Mouse (Mus musculus): ENCODE results near the gene Cdh4. TPM values are rescaled to one million over a fixed set of nuclear protein-coding genes. Genes with fewer than 3 reads are reported as not detected.

The Cdh4 gene
- polyA plus RNA-seq, 1 experiment from 2014 or later = 66.6 TPM

GRCm38 (mm10) chr2:179865097-179865496 lies 422.9 kb downstream of the Cdh4 start:
- Histone ChIP-seq H3K9me3 (no peaks in the 10 kb centered on the region), H3K27ac (replicated peaks) (no peak overlapping the region), H3K4me2 (replicated peaks) (no peak overlapping the region), H3K9ac (replicated peaks) (no peak overlapping the region), H3K27me3 (no peaks in the 10 kb centered on the region), H3K4me1 (peaks cover 14% of the 10 kb centered on the region), H3K36me3 (no peaks in the 10 kb centered on the region), H3K4me3 (no peak overlapping the region)
- ATAC-seq (replicated peaks) = no peak
- WGBS = 80% methylated on average over 5 of the region's 5 CpGs

- WGBS = 71% methylated on average over 3 of the region's 3 CpGs
- no peak overlapping the region for H3K27ac ChIP-seq (replicated peaks)
Measured at GRCm38 (mm10) chr2:179867669-179868068, 425.4 kb downstream of the Cdh4 start.

GRCm38 (mm10) chr2:179869871-179870270 lies 427.6 kb downstream of the Cdh4 start:
- Histone ChIP-seq H3K9me3 (no peaks in the 10 kb centered on the region), H3K27ac (replicated peaks) (peak overlapping the region; percentile 65), H3K4me1 (peaks cover 12% of the 10 kb centered on the region), H3K36me3 (no peaks in the 10 kb centered on the region), H3K4me3 (no peak overlapping the region), H3K9ac (replicated peaks) (no peak overlapping the region), H3K27me3 (no peaks in the 10 kb centered on the region), H3K4me2 (replicated peaks) (no peak overlapping the region)
- 7% methylated on average over 2 of the region's 2 CpGs for WGBS
- peak; percentile 88 for ATAC-seq (replicated peaks)

More at GRCm38 (mm10) chr2:179867669-179868068, 425.4 kb downstream of the Cdh4 start:
- ATAC-seq (replicated peaks) = no peak
- no peaks in the 10 kb centered on the region for H3K27me3 ChIP-seq
- no peaks in the 10 kb centered on the region for H3K36me3 ChIP-seq
- H3K4me3 ChIP-seq = no peak overlapping the region
- H3K9ac ChIP-seq (replicated peaks) = no peak overlapping the region
- H3K9me3 ChIP-seq = no peaks in the 10 kb centered on the region
- no peak overlapping the region for H3K4me2 ChIP-seq (replicated peaks)
- H3K4me1 ChIP-seq = peaks cover 15% of the 10 kb centered on the region

- ATAC-seq (replicated peaks) = no peak
Measured at GRCm38 (mm10) chr2:179872724-179873123, 430.5 kb downstream of the Cdh4 start.

GRCm38 (mm10) chr2:179873315-179873714 lies 431.1 kb downstream of the Cdh4 start:
- Histone ChIP-seq H3K36me3 (no peaks in the 10 kb centered on the region), H3K9ac (replicated peaks) (no peak overlapping the region), H3K9me3 (no peaks in the 10 kb centered on the region), H3K4me1 (peaks cover 19% of the 10 kb centered on the region), H3K27ac (replicated peaks) (no peak overlapping the region), H3K27me3 (no peaks in the 10 kb centered on the region), H3K4me3 (no peak overlapping the region), H3K4me2 (replicated peaks) (no peak overlapping the region)
- no peak for ATAC-seq (replicated peaks)
- 51% methylated on average over 5 of the region's 5 CpGs for WGBS

More at GRCm38 (mm10) chr2:179872724-179873123, 430.5 kb downstream of the Cdh4 start:
- Histone ChIP-seq H3K4me1 (peaks cover 16% of the 10 kb centered on the region), H3K9ac (replicated peaks) (no peak overlapping the region), H3K27ac (replicated peaks) (no peak overlapping the region), H3K4me2 (replicated peaks) (no peak overlapping the region), H3K4me3 (no peak overlapping the region), H3K9me3 (no peaks in the 10 kb centered on the region), H3K27me3 (no peaks in the 10 kb centered on the region), H3K36me3 (no peaks in the 10 kb centered on the region)
- WGBS = 64% methylated on average over 5 of the region's 5 CpGs

- H3K36me3 ChIP-seq = no peaks in the 10 kb centered on the region
- H3K27me3 ChIP-seq = no peaks in the 10 kb centered on the region
- peak; percentile 64 for ATAC-seq (replicated peaks)
- H3K4me2 ChIP-seq (replicated peaks) = no peak overlapping the region
- no peak overlapping the region for H3K9ac ChIP-seq (replicated peaks)
- H3K4me3 ChIP-seq = no peak overlapping the region
- 12% methylated on average over 3 of the region's 3 CpGs for WGBS
- no peak overlapping the region for H3K27ac ChIP-seq (replicated peaks)
- peaks cover 8% of the 10 kb centered on the region for H3K4me1 ChIP-seq
- H3K9me3 ChIP-seq = no peaks in the 10 kb centered on the region
Measured at GRCm38 (mm10) chr2:179875147-179875546, 432.9 kb downstream of the Cdh4 start.

- H3K36me3 ChIP-seq = no peaks in the 10 kb centered on the region
- no peak overlapping the region for H3K27ac ChIP-seq (replicated peaks)
- H3K27me3 ChIP-seq = no peaks in the 10 kb centered on the region
- ATAC-seq (replicated peaks) = no peak
- no peaks in the 10 kb centered on the region for H3K9me3 ChIP-seq
- peaks cover 7% of the 10 kb centered on the region for H3K4me1 ChIP-seq
- no peak overlapping the region for H3K4me3 ChIP-seq
- H3K4me2 ChIP-seq (replicated peaks) = no peak overlapping the region
- no peak overlapping the region for H3K9ac ChIP-seq (replicated peaks)
- WGBS = 42% methylated on average over 9 of the region's 9 CpGs
Measured at GRCm38 (mm10) chr2:179877551-179878215, 435.5 kb downstream of the Cdh4 start.

GRCm38 (mm10) chr2:179884561-179884960 lies 442.3 kb downstream of the Cdh4 start:
- H3K4me2 ChIP-seq (replicated peaks) = no peak overlapping the region
- no peak overlapping the region for H3K27ac ChIP-seq (replicated peaks)
- peaks cover 5% of the 10 kb centered on the region for H3K36me3 ChIP-seq
- H3K9ac ChIP-seq (replicated peaks) = no peak overlapping the region
- no peak for ATAC-seq (replicated peaks)
- no peak overlapping the region for H3K4me3 ChIP-seq
- H3K4me1 ChIP-seq = no peaks in the 10 kb centered on the region
- 61% methylated on average over 7 of the region's 7 CpGs for WGBS
- H3K27me3 ChIP-seq = no peaks in the 10 kb centered on the region
- H3K9me3 ChIP-seq = no peaks in the 10 kb centered on the region

GRCm38 (mm10) chr2:179891048-179891447 lies 448.8 kb downstream of the Cdh4 start:
- Histone ChIP-seq H3K27me3 (no peaks in the 10 kb centered on the region), H3K36me3 (peaks cover 10% of the 10 kb centered on the region), H3K9ac (replicated peaks) (no peak overlapping the region), H3K4me3 (no peak overlapping the region), H3K27ac (replicated peaks) (no peak overlapping the region), H3K4me2 (replicated peaks) (no peak overlapping the region), H3K9me3 (no peaks in the 10 kb centered on the region), H3K4me1 (no peaks in the 10 kb centered on the region)
- 96% methylated on average over 3 of the region's 3 CpGs for WGBS
- no peak for ATAC-seq (replicated peaks)

GRCm38 (mm10) chr2:179896949-179897348 lies 454.7 kb downstream of the Cdh4 start:
- WGBS = 95% methylated on average over 2 of the region's 2 CpGs
- Histone ChIP-seq H3K36me3 (peaks cover 1% of the 10 kb centered on the region; the same call in 1 of the 2 replicates), H3K27me3 (no peaks in the 10 kb centered on the region), H3K9me3 (no peaks in the 10 kb centered on the region), H3K4me1 (no peaks in the 10 kb centered on the region), H3K27ac (replicated peaks) (no peak overlapping the region), H3K4me3 (no peak overlapping the region), H3K9ac (replicated peaks) (no peak overlapping the region), H3K4me2 (replicated peaks) (no peak overlapping the region)
- no peak for ATAC-seq (replicated peaks)

- Histone ChIP-seq H3K4me2 (replicated peaks) (no peak overlapping the region), H3K4me3 (no peak overlapping the region), H3K27ac (replicated peaks) (no peak overlapping the region), H3K9me3 (no peaks in the 10 kb centered on the region), H3K27me3 (no peaks in the 10 kb centered on the region), H3K36me3 (peaks cover 48% of the 10 kb centered on the region), H3K4me1 (no peaks in the 10 kb centered on the region), H3K9ac (replicated peaks) (no peak overlapping the region)
- WGBS = 73% methylated on average over 12 of the region's 12 CpGs
- ATAC-seq (replicated peaks) = no peak
Measured at GRCm38 (mm10) chr2:179912911-179913310, 470.7 kb downstream of the Cdh4 start.

- WGBS = 75% methylated on average over 15 of the region's 15 CpGs
- no peak for ATAC-seq (replicated peaks)
- H3K9me3 ChIP-seq = no peaks in the 10 kb centered on the region
- peaks cover 51% of the 10 kb centered on the region for H3K36me3 ChIP-seq
- H3K4me1 ChIP-seq = no peaks in the 10 kb centered on the region
- H3K4me3 ChIP-seq = no peak overlapping the region
- H3K9ac ChIP-seq (replicated peaks) = no peak overlapping the region
- no peaks in the 10 kb centered on the region for H3K27me3 ChIP-seq
- H3K27ac ChIP-seq (replicated peaks) = no peak overlapping the region
- H3K4me2 ChIP-seq (replicated peaks) = no peak overlapping the region
Measured at GRCm38 (mm10) chr2:179913349-179913748, 471.1 kb downstream of the Cdh4 start.

GRCm38 (mm10) chr2:179914246-179914645 lies 472.0 kb downstream of the Cdh4 start:
- no peak overlapping the region for H3K27ac ChIP-seq (replicated peaks)
- no peaks in the 10 kb centered on the region for H3K9me3 ChIP-seq
- no peaks in the 10 kb centered on the region for H3K4me1 ChIP-seq
- no peak overlapping the region for H3K4me3 ChIP-seq
- ATAC-seq (replicated peaks) = no peak
- peaks cover 51% of the 10 kb centered on the region for H3K36me3 ChIP-seq
- no peak overlapping the region for H3K9ac ChIP-seq (replicated peaks)
- H3K4me2 ChIP-seq (replicated peaks) = no peak overlapping the region
- no peaks in the 10 kb centered on the region for H3K27me3 ChIP-seq
- WGBS = 93% methylated on average over 2 of the region's 2 CpGs
